Mouse (Mus musculus) common myeloid progenitor, adult 5-6 weeks (primary cell): Measurements from ENCODE around the gene Nanos1. TPM values are rescaled to one million over a fixed set of nuclear protein-coding genes. Genes with fewer than 3 reads are reported as not detected.
A peak's percentile ranks its signal among the peaks of the same experiment; 100 is the strongest.

Source experiments
- ATAC-seq: replicated peaks from 2 replicates; pipeline ENCODE4 v1.8.0; 2016; ENCODE audit warnings: low read depth, mild to moderate bottlenecking, moderate TSS enrichment, inconsistent platforms; ENCODE audit not compliant: poor library complexity, severe bottlenecking
- total RNA-seq: library from RNA; stranded (forward); fragments of 200-1000, 187-1606 nt; gene quantifications from 2 replicates; pipeline ENCODE4 v1.2.3, GENCODE M21; 2017

Nanos1 gene
- 1.4 and 1.5 TPM in 2 replicates for total RNA-seq

- peak; percentile 86 for ATAC-seq
Observed at GRCm38 (mm10) chr19:60755438-60756191, at the start of gene Nanos1. Gene Nanos1 (plus strand): TSS chr19:60755987.

GRCm38 (mm10) chr19:60709193-60709900 lies 46.4 kb upstream of the Nanos1 start:
- ATAC-seq, result no peak

- no peak for ATAC-seq
Observed at GRCm38 (mm10) chr19:60710196-60710595, 45.6 kb upstream of the Nanos1 start.

- no peak for ATAC-seq
Observed at GRCm38 (mm10) chr19:60712577-60712976, 43.2 kb upstream of the Nanos1 start.

GRCm38 (mm10) chr19:60716381-60716780 lies 39.4 kb upstream of the Nanos1 start:
- no peak for ATAC-seq

GRCm38 (mm10) chr19:60730281-60730852 lies 25.4 kb upstream of the Nanos1 start:
- ATAC-seq, result peak; percentile 99

- ATAC-seq, result no peak
Observed at GRCm38 (mm10) chr19:60731299-60731698, 24.5 kb upstream of the Nanos1 start.

GRCm38 (mm10) chr19:60731966-60732365 lies 23.8 kb upstream of the Nanos1 start:
- ATAC-seq, result no peak

GRCm38 (mm10) chr19:60740560-60740959 lies 15.2 kb upstream of the Nanos1 start:
- no peak for ATAC-seq

GRCm38 (mm10) chr19:60743767-60744547 lies 11.8 kb upstream of the Nanos1 start:
- peak; percentile 54; the same call in 1 of the 2 replicates for ATAC-seq

- ATAC-seq, result no peak
Observed at GRCm38 (mm10) chr19:60747801-60748200, 8.0 kb upstream of the Nanos1 start.

GRCm38 (mm10) chr19:60756192-60757098 lies 658 bp downstream of the Nanos1 start:
- peak; percentile 23 for ATAC-seq

GRCm38 (mm10) chr19:60757099-60757785 lies 1.5 kb downstream of the Nanos1 start:
- ATAC-seq, result no peak

- no peak for ATAC-seq
Observed at GRCm38 (mm10) chr19:60758896-60759835, 3.4 kb downstream of the Nanos1 start.

- ATAC-seq, result no peak
Observed at GRCm38 (mm10) chr19:60773366-60773765, 17.6 kb downstream of the Nanos1 start.

- no peak for ATAC-seq
Observed at GRCm38 (mm10) chr19:60782034-60782433, 26.2 kb downstream of the Nanos1 start.

- no peak for ATAC-seq
Observed at GRCm38 (mm10) chr19:60784712-60785111, 28.9 kb downstream of the Nanos1 start.
